Mouse (Mus musculus) Patski (cell line): Measurements from ENCODE around the gene Opn3. TPM values are rescaled to one million over a fixed set of nuclear protein-coding genes. Genes with fewer than 3 reads are reported as not detected.

ENCODE experiments used
- ATAC-seq: fragments of 100-300 bp; one replicate; pipeline ENCODE4 v1.8.0; 2021
- CTCF ChIA-PET: fragments of 350-600 bp; sonication (Branson Sonifier 250); formaldehyde crosslinking; loops from one replicate; lab custom pipeline; 2022; ENCODE audit warnings: inconsistent platforms; lab: Charles Lee
- POLR2A ChIA-PET: fragments of 350-600 bp; sonication (Branson Sonifier 250); formaldehyde crosslinking; loops from one replicate; lab custom pipeline; 2022; ENCODE audit warnings: antibody characterized with exemption, inconsistent platforms; lab: Charles Lee
- DNase-seq: peaks from one replicate; pipeline ENCODE4 v3.0.0-alpha.2; 2011; ENCODE audit warnings: low read depth, low spot score
- H3K27me3 ChIP-seq: fragments of 371-371 bp; one replicate; pipeline ENCODE4 v1.5.1; 2021
- CTCF ChIP-seq: fragments of 100-300 bp; IDR thresholded peaks from one replicate; pipeline ENCODE4 v1.5.1; 2021
- in situ Hi-C: fragments of 300-500 bp; cut with MboI; formaldehyde crosslinking; loops from 3 replicates; pipeline ENCODE4 v1.11.1; 2018; ENCODE audit warnings: low pct_unique_long_range_greater_than_20kb, mixed read lengths
- polyA plus RNA-seq: library from polyadenylated mRNA; unstranded; gene quantifications from one replicate; pipeline ENCODE4 v1.2.3, GENCODE M21; 2021

Gene Opn3
- polyA plus RNA-seq, result 0.58 TPM

DNA sequence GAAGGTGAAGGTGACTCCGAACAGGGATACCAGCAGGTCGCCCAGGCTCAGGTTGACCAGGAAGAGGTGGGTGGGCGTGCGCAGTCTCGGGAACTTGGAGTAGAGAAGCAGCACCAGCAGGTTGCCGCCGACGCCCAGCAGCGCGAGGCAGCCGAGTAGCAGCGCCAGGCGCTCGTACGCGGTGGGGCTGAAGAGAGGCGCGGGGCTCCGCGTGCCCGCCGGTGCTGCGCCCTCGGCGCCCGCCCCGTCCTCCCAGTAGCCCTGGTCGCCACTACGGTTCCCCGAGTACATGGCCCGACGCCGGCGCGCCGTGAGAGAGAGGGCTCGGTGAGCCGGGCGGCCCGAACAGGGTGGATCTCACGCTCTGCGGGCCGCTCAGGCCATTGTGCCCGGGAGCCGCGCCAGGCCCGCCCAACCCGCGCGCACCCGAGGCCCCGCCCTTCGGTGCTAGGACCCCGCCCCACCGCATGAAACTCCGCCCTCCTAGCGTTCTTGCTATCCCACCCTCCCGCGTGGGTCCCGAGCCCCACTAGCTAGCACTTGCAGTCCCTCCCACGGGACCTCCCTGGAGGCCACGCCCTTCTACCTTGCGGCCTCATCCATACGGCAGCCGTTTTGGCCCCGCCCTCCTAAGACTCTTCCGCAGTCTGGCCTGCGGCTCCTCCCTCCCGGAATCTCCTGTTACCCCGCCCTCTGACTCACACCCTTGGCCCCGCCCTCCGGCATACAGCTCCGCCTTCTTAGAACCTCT, at the start of gene Opn3, which contains the start of gene Chml:
Gene Opn3 (minus strand): TSS at position 531 of the 751 bp plus-strand sequence.
Gene Chml (minus strand): TSS at position 656 of the 751 bp plus-strand sequence.
- CTCF ChIA-PET, result interaction anchor here (1.2 to 1.6 kb wide), 2 partner anchors 14 to 23 kb away, joined by 3 to 4 read pairs; no protein-coding TSS in a partner anchor

DNA sequence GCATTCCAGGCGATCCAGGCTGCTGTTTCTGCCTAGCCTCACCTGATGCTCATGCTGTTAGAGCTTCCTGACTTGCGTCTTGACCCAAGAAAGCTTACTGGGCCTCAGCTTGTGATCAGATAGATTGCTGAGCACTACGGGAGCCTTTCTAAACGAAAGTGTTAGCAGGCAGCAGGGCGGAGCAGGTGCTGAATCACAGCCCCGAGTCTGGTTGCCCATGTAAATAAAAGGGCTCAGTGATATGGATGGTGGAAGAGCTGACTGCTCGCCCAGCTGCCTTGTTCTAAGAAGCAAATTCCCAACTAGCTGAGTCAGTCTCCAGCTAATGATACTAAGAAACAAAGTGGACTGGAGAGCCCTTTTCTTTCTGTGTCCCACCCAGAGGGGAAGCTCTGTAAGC, 33.2 kb upstream of the Opn3 start:
- DNase-seq, result no peak
- CTCF ChIA-PET, result no interaction called here
- in situ Hi-C loops, result no loop called here
- H3K27me3 ChIP-seq, result peaks cover 3% of the 10 kb centered on the region
- POLR2A ChIA-PET, result no interaction called here
- no peak for ATAC-seq
- TF ChIP-seq CTCF, result no peak

More for the DNA sequence above, at the start of gene Opn3, which contains the start of gene Chml:
- ATAC-seq (peak; percentile 99), DNase-seq (peak; percentile 94)
- in situ Hi-C loops, result loop anchor here (5.0 kb wide), 2 partner anchors 65 to 190 kb away; partner anchors contain the start of genes Exo1 and Fh1
- TF ChIP-seq CTCF, result no peak
- POLR2A ChIA-PET, result no interaction called here
- no peaks in the 10 kb centered on the region for H3K27me3 ChIP-seq

DNA sequence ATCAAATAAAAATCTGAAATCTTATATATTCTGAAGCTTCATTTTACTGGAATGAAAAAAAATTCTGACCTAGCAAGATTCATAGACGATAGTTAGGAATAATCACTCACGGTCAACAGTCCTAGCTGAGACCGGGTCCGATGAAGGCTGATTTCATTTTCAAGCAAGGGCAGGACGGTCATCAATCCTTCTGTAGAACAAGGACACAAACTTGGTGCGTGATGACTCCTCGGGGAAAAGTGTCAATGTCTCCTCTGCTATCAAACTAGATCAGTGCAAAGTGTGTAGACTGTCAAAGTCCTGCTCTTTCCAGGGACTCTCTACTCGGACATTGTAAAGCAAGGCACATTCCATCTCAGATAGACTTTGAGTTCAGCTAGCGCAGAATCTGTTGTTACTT, 24.3 kb upstream of the Opn3 start:
- ATAC-seq, result no peak
- ChIA-PET CTCF (no interaction called here), POLR2A (no interaction called here)
- in situ Hi-C loops, result no loop called here
- TF ChIP-seq CTCF, result no peak
- peaks cover 11% of the 10 kb centered on the region for H3K27me3 ChIP-seq
- DNase-seq, result no peak

DNA sequence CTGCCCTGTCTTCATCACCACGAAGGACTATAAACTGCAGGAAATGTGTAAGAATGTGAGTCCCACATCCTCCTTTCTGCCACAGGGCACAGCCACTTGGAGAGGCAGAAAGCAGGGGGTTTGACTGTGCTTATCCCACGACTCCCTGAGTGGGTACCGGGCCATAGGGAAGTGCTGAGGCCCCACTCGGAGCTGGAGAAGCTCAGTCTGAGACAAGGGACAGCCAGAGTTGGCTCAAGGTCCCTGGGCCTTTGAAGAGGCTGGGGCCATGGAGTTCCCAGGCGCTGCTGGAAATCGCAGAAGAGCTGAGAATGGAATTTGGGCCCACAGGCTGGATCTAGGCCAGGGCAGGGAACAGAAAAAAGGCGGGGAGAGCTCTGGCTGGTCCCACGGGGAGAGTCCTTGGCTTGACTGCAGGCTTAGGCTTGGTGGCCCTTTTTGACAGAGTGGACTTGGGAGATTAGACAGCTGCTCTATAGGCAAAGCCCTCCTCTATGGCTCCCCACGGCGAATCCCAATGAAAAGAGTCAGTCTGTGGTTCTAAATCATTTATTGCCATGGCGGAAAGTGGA, 19.8 kb upstream of the Opn3 start:
- ATAC-seq (no peak), DNase-seq (no peak)
- ChIA-PET CTCF (no interaction called here), POLR2A (no interaction called here)
- no peak for TF ChIP-seq CTCF
- peaks cover 5% of the 10 kb centered on the region for H3K27me3 ChIP-seq
- in situ Hi-C loops, result no loop called here

DNA sequence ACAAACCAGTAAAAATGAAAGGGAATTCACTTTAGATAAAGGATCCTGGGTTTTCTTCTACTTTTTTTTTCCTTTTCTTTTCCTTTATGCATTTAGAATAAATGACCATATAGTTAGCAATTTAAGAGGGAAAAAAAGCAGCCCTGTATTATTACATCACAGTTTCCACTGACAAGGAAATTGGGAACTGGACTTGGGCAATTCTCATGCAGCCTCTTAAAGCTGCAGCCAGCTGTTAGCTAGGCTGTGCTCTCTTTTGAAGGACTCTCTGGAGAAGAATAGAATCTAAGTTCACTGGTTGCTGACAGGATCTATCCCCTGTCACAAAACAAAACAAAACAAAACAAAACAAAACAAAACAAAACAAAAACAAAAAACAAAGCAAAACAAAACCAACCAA, 15.4 kb upstream of the Opn3 start:
- DNase-seq (no peak), ATAC-seq (no peak)
- POLR2A ChIA-PET, result no interaction called here
- peaks cover 7% of the 10 kb centered on the region for H3K27me3 ChIP-seq
- in situ Hi-C loops, result no loop called here
- CTCF ChIA-PET, result no interaction called here
- no peak for TF ChIP-seq CTCF

DNA sequence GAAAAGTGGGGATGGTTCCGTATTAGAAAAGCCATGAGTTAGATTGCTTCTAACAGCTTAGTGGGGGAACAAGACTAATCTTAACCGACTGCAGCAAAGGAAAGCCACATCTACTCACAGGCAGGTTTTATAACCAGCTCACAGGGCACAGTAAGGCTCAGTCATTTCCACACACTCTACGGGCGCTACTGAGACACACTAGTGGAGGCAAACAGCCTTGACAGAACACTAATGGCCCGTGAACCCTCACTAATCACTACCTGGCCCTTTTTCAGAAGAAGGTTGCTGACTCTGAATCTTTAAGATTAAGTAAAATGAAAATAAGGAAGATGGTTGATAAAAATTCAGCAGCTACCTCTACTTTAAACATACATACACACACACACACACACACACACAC, 15.0 kb upstream of the Opn3 start:
- POLR2A ChIA-PET, result no interaction called here
- CTCF ChIA-PET, result no interaction called here
- H3K27me3 ChIP-seq, result peaks cover 7% of the 10 kb centered on the region
- TF ChIP-seq CTCF, result no peak
- ATAC-seq, result no peak
- in situ Hi-C loops, result no loop called here
- DNase-seq, result no peak

DNA sequence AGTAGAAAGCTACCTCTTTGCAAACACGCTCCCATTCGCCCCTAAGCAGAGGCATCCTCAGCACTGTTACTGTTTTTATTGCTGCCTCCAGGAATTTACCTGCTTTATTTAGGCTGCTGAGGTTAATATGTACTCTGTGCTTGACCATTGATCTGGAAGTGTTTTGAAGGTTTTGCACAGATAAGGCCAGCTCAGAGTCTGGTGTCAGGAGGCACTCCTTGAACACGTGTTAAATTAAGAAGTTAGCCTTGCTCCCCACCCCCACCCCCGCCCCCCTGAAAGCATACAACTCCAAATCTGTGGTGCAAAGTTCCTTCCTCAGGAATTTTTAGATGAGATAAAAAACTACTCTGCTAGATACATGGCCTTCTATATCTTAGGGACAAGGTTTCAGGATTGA, 8.6 kb upstream of the Opn3 start:
- H3K27me3 ChIP-seq, result peaks cover 7% of the 10 kb centered on the region
- no peak for ATAC-seq
- CTCF ChIA-PET, result no interaction called here
- no peak for DNase-seq
- POLR2A ChIA-PET, result no interaction called here
- TF ChIP-seq CTCF, result no peak
- in situ Hi-C loops, result no loop called here

DNA sequence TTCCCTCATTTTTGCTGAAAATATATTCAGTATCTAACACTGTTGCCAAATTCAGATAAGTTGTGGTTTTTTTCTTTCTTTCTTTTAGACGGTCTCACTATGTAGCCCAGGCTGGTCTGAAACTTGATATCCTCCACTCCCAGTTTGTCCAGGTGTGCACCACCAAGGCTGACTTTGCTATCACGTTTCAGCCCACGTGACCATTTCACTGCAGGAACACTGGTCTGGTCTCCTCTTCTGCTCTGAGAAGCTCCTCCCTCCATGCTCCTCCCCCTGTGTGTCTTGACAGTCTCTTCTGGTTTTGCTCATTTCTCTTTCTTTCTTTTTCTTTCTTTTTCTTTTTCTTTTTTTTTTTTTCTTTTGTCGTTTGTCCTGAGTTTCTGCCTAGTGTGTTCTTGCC, 7.2 kb upstream of the Opn3 start:
- ATAC-seq (no peak), DNase-seq (no peak)
- CTCF ChIA-PET, result no interaction called here
- POLR2A ChIA-PET, result interaction anchor here (0.7 kb wide), 1 partner anchor 84 kb away, joined by 6 read pairs; no protein-coding TSS in a partner anchor
- peaks cover 7% of the 10 kb centered on the region for H3K27me3 ChIP-seq
- no peak for TF ChIP-seq CTCF
- in situ Hi-C loops, result no loop called here

DNA sequence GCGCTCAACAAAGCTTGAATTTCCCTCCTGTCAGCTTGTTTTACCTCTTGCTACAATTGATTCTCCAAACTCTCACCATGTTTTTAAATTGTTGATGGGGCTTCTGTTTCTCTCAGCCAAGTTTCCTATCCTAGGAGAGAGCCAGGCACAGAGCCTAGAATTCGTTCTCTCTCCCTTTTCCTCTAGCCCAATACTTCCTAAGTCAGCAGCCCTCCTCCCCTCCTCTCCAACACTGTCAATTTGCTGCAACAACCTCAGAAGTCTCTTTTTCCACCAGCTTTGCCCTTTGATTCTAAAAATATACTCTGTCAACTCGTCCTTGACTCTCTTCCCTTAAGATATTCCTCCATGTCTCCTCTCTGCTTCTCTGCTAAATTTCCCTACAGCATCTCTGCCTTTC, 6.8 kb upstream of the Opn3 start:
- DNase-seq (no peak), ATAC-seq (no peak)
- CTCF ChIA-PET, result no interaction called here
- in situ Hi-C loops, result no loop called here
- no peak for TF ChIP-seq CTCF
- POLR2A ChIA-PET, result no interaction called here
- peaks cover 7% of the 10 kb centered on the region for H3K27me3 ChIP-seq

DNA sequence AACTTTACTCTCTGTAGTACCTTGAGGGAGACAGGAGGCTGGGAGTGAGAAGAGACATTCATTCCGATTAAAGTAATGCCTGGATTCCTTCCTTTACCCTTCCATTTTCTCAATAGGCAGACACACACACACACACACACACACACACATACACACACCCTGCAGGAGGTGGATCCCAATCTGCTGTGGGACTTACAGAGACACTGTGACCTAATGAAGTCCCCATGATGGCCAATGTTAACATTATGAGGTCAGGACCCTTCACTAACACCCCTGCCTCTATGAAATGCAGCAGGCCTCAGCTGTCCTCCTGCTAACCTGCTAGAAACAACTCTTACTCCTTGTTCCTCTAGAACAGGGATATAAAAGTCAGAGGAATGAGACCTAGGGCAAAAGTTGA, 5.7 kb upstream of the Opn3 start, which contains the start of gene Wdr64:
Gene Wdr64 (plus strand): TSS at position 301 of the 400 bp plus-strand sequence.
- CTCF ChIA-PET, result no interaction called here
- no peak for TF ChIP-seq CTCF
- DNase-seq, result no peak
- POLR2A ChIA-PET, result no interaction called here
- no peaks in the 10 kb centered on the region for H3K27me3 ChIP-seq
- ATAC-seq, result no peak
- in situ Hi-C loops, result no loop called here

DNA sequence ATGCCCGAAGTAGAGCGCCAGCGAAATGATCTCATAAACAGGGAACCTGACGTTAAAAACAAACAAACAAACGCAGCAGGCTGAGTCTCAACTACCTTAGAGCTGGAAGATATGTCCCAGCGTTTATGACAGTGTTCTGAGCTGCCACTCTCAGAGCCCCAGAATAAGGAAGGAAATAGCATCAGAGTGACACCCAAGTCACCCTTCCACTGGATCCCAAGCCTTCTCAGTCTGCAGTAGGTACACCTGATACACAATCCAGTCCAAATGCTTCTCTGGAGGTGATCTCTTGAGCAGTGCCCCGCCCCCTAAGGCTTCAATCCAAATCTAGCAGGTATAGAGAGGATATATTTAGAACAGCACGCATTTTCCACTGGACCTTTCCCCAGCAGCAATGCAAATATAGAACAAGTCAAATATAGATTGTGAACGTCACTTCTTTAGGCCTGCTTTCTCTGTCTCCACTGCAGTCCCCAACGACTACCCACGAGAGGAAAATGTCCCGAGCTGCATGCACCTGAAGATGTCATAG, 919 bp upstream of the Opn3 start:
- TF ChIP-seq CTCF, result no peak
- no peak for DNase-seq
- ATAC-seq, result no peak
- ChIA-PET POLR2A (no interaction called here), CTCF (interaction anchor here (1.2 kb wide), 1 partner anchor 13 kb away, joined by 3 read pairs; no protein-coding TSS in a partner anchor)
- H3K27me3 ChIP-seq, result no peaks in the 10 kb centered on the region
- in situ Hi-C loops, result loop anchor here (5.0 kb wide), 2 partner anchors 66 to 189 kb away; partner anchors contain the start of genes Exo1 and Fh1
